Mouse (Mus musculus) hindlimb bud, embryonic 11.5 days (tissue): ENCODE results near the gene Mien1.

Experiments
- DNase-seq: peaks from one replicate; pipeline ENCODE4 v3.0.0-alpha.2; 2012; ENCODE audit warnings: low read depth, low spot score; ENCODE audit errors: extremely low spot score

Gene Mien1

GRCm38 (mm10) chr11:98461109-98461720 is 22.4 kb upstream of the Mien1 start:
- no peak for DNase-seq

GRCm38 (mm10) chr11:98459860-98460259 is 21.1 kb upstream of the Mien1 start:
- no peak for DNase-seq

GRCm38 (mm10) chr11:98459071-98459741 is 20.4 kb upstream of the Mien1 start:
- DNase-seq = no peak

- no peak for DNase-seq
Observed at GRCm38 (mm10) chr11:98458121-98458990, 19.6 kb upstream of the Mien1 start.

- DNase-seq = peak; percentile 61
Observed at GRCm38 (mm10) chr11:98457367-98458120, 18.8 kb upstream of the Mien1 start.

GRCm38 (mm10) chr11:98456945-98457344 is 18.2 kb upstream of the Mien1 start:
- DNase-seq = no peak

- no peak for DNase-seq
Observed at GRCm38 (mm10) chr11:98456545-98456944, 17.8 kb upstream of the Mien1 start.

- DNase-seq = no peak
Observed at GRCm38 (mm10) chr11:98455484-98455883, 16.7 kb upstream of the Mien1 start.

- DNase-seq = no peak
Observed at GRCm38 (mm10) chr11:98449921-98450771, 11.4 kb upstream of the Mien1 start.

GRCm38 (mm10) chr11:98449419-98449818 is 10.6 kb upstream of the Mien1 start:
- no peak for DNase-seq

- no peak for DNase-seq
Observed at GRCm38 (mm10) chr11:98448191-98448790, 9.5 kb upstream of the Mien1 start.

GRCm38 (mm10) chr11:98447475-98447834 is 8.7 kb upstream of the Mien1 start:
- no peak for DNase-seq

GRCm38 (mm10) chr11:98446562-98447474 is 8.0 kb upstream of the Mien1 start:
- DNase-seq = no peak

GRCm38 (mm10) chr11:98446213-98446561 is 7.4 kb upstream of the Mien1 start, which contains the start of gene Grb7:
Gene Grb7, plus strand, starts transcription at chr11:98446394.
- no peak for DNase-seq

- no peak for DNase-seq
Observed at GRCm38 (mm10) chr11:98445679-98446078, 6.9 kb upstream of the Mien1 start.

GRCm38 (mm10) chr11:98445238-98445637 is 6.4 kb upstream of the Mien1 start:
- no peak for DNase-seq

GRCm38 (mm10) chr11:98443688-98444087 is 4.9 kb upstream of the Mien1 start:
- no peak for DNase-seq

- no peak for DNase-seq
Observed at GRCm38 (mm10) chr11:98437441-98437840, 1.4 kb downstream of the Mien1 start.

- DNase-seq = no peak
Observed at GRCm38 (mm10) chr11:98435723-98436122, 3.1 kb downstream of the Mien1 start.
